Mouse (Mus musculus) adrenal gland, postnatal 14 days (tissue): ENCODE results near the gene Reln. TPM values are rescaled to one million over a fixed set of nuclear protein-coding genes. Genes with fewer than 3 reads are reported as not detected.
A peak's percentile ranks its signal among the peaks of the same experiment; 100 is the strongest.

Source experiments
- DNase-seq: peaks from one replicate; pipeline ENCODE4 v3.0.0; 2021; ENCODE audit warnings: mixed read lengths
- long read RNA-seq, 2 experiments: library from polyadenylated mRNA; stranded (forward); transcript quantifications; one replicate each; pipeline ENCODE4 v2.0.0; 2021
- total RNA-seq: library from RNA; stranded (reverse); gene quantifications from 2 replicates; pipeline ENCODE4 v1.2.3, GENCODE M21; 2021

Gene Reln
- total RNA-seq: 7.4 and 15.8 TPM in 2 replicates
- long read RNA-seq, experiment 1, partial matches to known transcripts: 2 of 3 reads
- long read RNA-seq, experiment 1, other reads (novel, unspliced or antisense): 1 of 3 reads
- long read RNA-seq, experiment 2, partial matches to known transcripts: 0 of 1 reads
- long read RNA-seq, experiment 2, other reads (novel, unspliced or antisense): 1 of 1 reads

GRCm38 (mm10) chr5:22344556-22344975, at the start of gene Reln:
Reln (minus strand) TSS chr5:22344702.
- DNase-seq: peak; percentile 20

GRCm38 (mm10) chr5:22388502-22388901, 44.0 kb upstream of the Reln start:
- DNase-seq: no peak

GRCm38 (mm10) chr5:22360510-22360909, 16.0 kb upstream of the Reln start:
- no peak for DNase-seq

GRCm38 (mm10) chr5:22348412-22348811, 3.9 kb upstream of the Reln start:
- no peak for DNase-seq

GRCm38 (mm10) chr5:22347732-22348131, 3.2 kb upstream of the Reln start:
- no peak for DNase-seq

GRCm38 (mm10) chr5:22345894-22346635, 1.6 kb upstream of the Reln start:
- no peak for DNase-seq

- peak; percentile 11 for DNase-seq
Measured at GRCm38 (mm10) chr5:22344976-22345651, 612 bp upstream of the Reln start.

- peak; percentile 40 for DNase-seq
Measured at GRCm38 (mm10) chr5:22343843-22344555, 503 bp downstream of the Reln start.

- no peak for DNase-seq
Measured at GRCm38 (mm10) chr5:22343536-22343842, 1.0 kb downstream of the Reln start.

- DNase-seq: no peak
Measured at GRCm38 (mm10) chr5:22342461-22342860, 2.0 kb downstream of the Reln start.

GRCm38 (mm10) chr5:22340991-22341390, 3.5 kb downstream of the Reln start:
- no peak for DNase-seq

- DNase-seq: no peak
Measured at GRCm38 (mm10) chr5:22335408-22335807, 9.1 kb downstream of the Reln start.

- DNase-seq: peak; percentile 11
Measured at GRCm38 (mm10) chr5:22330802-22331201, 13.7 kb downstream of the Reln start.

- no peak for DNase-seq
Measured at GRCm38 (mm10) chr5:22328431-22329359, 15.8 kb downstream of the Reln start.

- DNase-seq: peak; percentile 63
Measured at GRCm38 (mm10) chr5:22327170-22327569, 17.3 kb downstream of the Reln start.

GRCm38 (mm10) chr5:22323801-22324200, 20.7 kb downstream of the Reln start:
- no peak for DNase-seq

GRCm38 (mm10) chr5:22317807-22318206, 26.7 kb downstream of the Reln start:
- no peak for DNase-seq

- no peak for DNase-seq
Measured at GRCm38 (mm10) chr5:22316471-22316870, 28.0 kb downstream of the Reln start.

GRCm38 (mm10) chr5:22315990-22316389, 28.5 kb downstream of the Reln start:
- DNase-seq: no peak

GRCm38 (mm10) chr5:22312995-22313394, 31.5 kb downstream of the Reln start:
- no peak for DNase-seq

GRCm38 (mm10) chr5:22311046-22311445, 33.5 kb downstream of the Reln start:
- DNase-seq: no peak

- DNase-seq: no peak
Measured at GRCm38 (mm10) chr5:22309001-22309400, 35.5 kb downstream of the Reln start.
